Mouse (Mus musculus): Measurements from ENCODE around the gene Il12a. TPM values are rescaled to one million over a fixed set of nuclear protein-coding genes. Genes with fewer than 3 reads are reported as not detected.
A peak's percentile ranks its signal among the peaks of the same experiment; 100 is the strongest.

Gene Il12a
- polyA plus RNA-seq, 1 experiment: 10.1 TPM

DNA sequence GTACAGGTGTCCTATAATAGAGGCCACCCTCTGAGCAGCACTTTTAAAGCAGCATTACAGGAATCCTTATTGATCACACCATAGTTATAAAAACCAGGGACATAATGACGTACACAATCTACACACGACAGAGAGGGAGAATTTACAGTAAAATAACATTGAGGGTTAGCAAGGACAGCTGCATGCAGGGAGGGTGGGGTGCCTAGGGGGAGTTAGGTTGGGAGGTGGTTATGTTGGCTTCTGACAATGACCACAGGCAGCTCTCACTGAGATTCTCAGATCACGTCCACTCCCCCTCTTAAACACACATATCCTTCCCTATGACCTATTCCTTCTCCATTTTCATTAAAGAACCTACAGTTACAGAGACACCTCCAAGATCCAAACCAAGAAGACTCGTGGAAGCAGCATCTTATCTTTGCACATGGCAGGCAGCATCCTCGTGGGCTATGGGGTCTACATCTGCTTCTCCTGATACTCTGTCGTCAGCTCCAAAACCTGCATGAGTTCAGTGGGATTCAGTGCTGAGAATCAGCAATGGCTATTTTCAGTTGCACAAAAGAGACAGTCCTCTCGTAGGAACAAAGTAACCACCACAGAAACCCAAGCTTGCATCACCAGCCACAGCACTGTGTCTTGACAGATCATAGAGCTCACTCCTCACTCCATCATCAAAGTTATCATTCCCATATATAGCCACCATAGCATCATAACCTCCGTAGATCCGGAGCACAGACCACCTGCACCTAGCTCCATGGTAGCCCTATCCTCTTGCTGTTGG, 11.4 kb upstream of the Il12a start:
- TF ChIP-seq FLI1 (IDR thresholded peaks at IDR 0.05; ENCODE audit: low read length): no peak
- peak; percentile 50; the same call in 1 of the 3 replicates for TF ChIP-seq GATA1 (IDR thresholded peaks at IDR 0.05; ENCODE audit: borderline replicate concordance, low read length)
- Histone ChIP-seq H3K4me3 (replicated peaks) (peak overlapping the region; percentile 80), H3K4me1 (peaks cover 70% of the 10 kb centered on the region), H3K36me3 (replicated peaks; ENCODE audit: low read length) (peaks cover 6% of the 10 kb centered on the region), H3K9me3 (no peaks in the 10 kb centered on the region), H3K27me3 (replicated peaks) (no peaks in the 10 kb centered on the region)

DNA sequence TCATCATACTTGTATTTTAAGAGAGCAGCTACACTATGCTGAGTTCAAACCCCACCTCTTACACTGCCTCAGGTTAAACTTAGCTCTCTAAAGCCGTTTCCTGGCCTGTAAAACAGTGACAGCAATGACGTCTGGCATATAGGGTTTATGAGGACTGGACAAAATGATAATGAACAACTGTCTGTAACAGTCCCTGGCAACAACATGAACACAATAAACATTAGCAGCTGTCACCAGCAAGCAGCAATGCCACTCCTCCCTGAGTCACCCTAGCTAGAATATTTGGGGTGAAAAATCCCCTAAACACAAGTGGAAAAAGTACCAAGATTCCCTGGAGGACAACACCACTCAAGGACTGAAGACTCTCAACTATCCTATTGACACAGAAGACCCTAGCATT, 6.9 kb upstream of the Il12a start:
- Histone ChIP-seq H3K36me3 (replicated peaks; ENCODE audit: low read length) (peaks cover 6% of the 10 kb centered on the region), H3K9me3 (no peaks in the 10 kb centered on the region), H3K4me3 (replicated peaks) (no peak overlapping the region), H3K27me3 (replicated peaks) (no peaks in the 10 kb centered on the region), H3K4me1 (peaks cover 74% of the 10 kb centered on the region)
- TF ChIP-seq FLI1 (IDR thresholded peaks at IDR 0.05; ENCODE audit: low read length) (no peak), GATA1 (IDR thresholded peaks at IDR 0.05; ENCODE audit: borderline replicate concordance, low read length) (no peak)

DNA sequence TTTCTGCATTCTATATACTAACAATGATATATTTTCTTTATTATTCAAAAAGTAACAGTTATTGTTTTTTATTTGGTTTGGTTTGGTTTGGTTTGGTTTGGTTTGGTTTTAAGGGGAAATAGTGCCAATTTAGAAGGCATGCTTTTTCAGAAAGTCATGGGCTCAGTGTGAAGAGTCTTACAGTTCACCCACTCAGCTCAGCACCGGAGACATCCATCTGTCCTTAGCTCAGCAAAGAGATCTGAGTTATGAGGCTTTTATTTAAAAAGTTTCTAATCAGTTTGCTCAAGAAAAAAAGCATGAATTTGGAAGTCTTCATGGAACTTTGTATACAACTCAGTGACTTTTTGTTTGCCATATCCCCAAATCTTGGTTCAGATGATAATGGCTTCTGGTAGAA, 6.2 kb upstream of the Il12a start:
- Histone ChIP-seq H3K9me3 (no peaks in the 10 kb centered on the region), H3K4me3 (replicated peaks) (no peak overlapping the region), H3K27me3 (replicated peaks) (no peaks in the 10 kb centered on the region), H3K36me3 (replicated peaks; ENCODE audit: low read length) (peaks cover 6% of the 10 kb centered on the region), H3K4me1 (peaks cover 74% of the 10 kb centered on the region)
- TF ChIP-seq GATA1 (IDR thresholded peaks at IDR 0.05; ENCODE audit: borderline replicate concordance, low read length) (no peak), FLI1 (IDR thresholded peaks at IDR 0.05; ENCODE audit: low read length) (no peak)

DNA sequence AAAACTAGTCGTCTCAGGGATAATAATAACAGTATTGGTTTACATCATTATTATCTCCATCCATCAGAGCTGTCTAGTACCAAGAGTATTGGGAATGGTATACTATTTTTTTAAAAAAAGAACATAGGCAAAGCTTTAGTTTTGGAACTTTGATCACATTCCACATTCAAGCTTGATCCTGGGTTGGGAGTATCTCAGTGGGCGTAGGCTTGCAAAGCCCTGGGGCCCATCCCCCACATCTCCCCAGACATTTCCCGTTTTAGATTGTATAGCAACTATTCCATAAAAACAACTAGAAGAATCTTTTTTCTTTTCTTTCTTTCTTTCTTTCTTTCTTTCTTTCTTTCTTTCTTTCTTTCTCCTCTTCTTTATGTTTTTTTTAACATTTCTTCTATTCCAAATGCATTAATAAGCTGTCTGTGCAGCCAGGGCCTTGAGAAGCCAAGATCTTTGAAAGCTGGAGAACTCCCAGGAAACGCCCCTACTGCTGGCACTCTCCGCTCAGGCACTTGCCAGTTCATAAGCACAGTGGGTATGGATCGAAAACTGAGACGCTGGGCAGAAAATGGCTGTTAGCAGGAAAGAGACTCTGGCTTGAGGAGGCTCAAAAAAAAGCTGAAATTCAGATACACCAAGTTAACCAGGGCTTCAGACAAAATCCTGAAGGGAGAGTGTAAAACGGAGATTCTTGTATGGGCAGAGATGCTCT, 3.4 kb upstream of the Il12a start:
- no peaks in the 10 kb centered on the region for H3K27me3 ChIP-seq (replicated peaks)
- H3K4me1 ChIP-seq: peaks cover 94% of the 10 kb centered on the region
- H3K36me3 ChIP-seq (replicated peaks; ENCODE audit: low read length): peaks cover 15% of the 10 kb centered on the region
- TF ChIP-seq GATA1 (IDR thresholded peaks at IDR 0.05; ENCODE audit: borderline replicate concordance, low read length) (no peak), FLI1 (IDR thresholded peaks at IDR 0.05; ENCODE audit: low read length) (no peak)
- no peaks in the 10 kb centered on the region for H3K9me3 ChIP-seq
- no peak overlapping the region for H3K4me3 ChIP-seq (replicated peaks)

DNA sequence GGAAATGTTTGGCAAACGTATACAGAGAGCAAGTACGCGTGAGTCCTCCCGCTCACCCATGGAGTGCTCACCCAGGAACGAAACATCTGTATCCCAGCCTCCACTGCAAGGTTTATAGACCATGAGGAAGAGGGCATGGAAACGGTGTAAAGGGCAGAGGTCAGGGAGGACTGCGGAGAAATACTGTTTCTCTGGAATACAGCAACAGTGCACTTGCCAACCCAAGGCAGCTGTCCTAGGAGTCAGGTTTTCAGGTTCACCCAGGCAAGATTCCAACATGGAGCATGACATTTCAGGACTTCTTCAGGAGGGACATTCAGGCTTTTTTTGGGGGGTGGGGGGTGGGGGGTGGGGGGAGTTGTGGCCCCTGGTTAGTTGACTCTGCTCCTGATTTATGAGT, 1.1 kb upstream of the Il12a start:
- Histone ChIP-seq H3K4me1 (peaks cover 99% of the 10 kb centered on the region), H3K27me3 (replicated peaks) (no peaks in the 10 kb centered on the region), H3K36me3 (replicated peaks; ENCODE audit: low read length) (peaks cover 10% of the 10 kb centered on the region), H3K4me3 (replicated peaks) (peak overlapping the region; percentile 42), H3K9me3 (no peaks in the 10 kb centered on the region)
- TF ChIP-seq FLI1 (IDR thresholded peaks at IDR 0.05; ENCODE audit: low read length) (no peak), GATA1 (IDR thresholded peaks at IDR 0.05; ENCODE audit: borderline replicate concordance, low read length) (no peak)

DNA sequence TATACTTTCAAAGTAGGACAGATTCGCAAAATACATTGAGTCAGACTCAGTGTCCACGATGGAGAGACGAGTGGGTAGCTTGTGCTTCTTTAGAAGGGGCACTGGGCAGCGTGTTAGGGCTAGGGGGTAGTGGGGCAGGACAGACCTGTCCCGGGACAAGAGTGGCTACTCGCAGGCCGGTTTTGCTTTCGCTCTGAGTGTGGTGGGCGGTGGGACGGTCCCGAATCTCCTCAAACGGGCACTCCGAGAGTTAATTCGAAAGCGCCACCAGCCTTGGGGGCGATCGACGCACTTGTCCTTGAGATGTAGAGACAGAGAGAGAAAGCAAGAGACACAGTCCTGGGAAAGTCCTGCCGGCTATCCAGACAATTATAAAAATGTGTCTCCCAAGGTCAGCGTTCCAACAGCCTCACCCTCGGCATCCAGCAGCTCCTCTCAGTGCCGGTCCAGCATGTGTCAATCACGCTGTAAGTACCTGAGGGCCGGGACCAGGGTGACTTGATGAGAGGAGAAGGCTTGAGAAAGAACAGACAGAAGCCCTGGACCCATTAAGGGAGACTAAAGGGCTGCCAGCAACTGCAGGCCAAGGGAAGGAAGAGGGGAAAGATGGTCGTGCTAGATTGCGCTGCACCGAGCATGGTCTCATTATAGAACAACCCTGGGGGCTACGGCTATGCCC, 795 bp downstream of the Il12a start:
- Histone ChIP-seq H3K4me3 (replicated peaks) (peak overlapping the region; percentile 94), H3K4me1 (peaks cover 96% of the 10 kb centered on the region), H3K27me3 (replicated peaks) (no peaks in the 10 kb centered on the region), H3K36me3 (replicated peaks; ENCODE audit: low read length) (peaks cover 29% of the 10 kb centered on the region), H3K9me3 (no peaks in the 10 kb centered on the region)
- TF ChIP-seq GATA1 (IDR thresholded peaks at IDR 0.05; ENCODE audit: borderline replicate concordance, low read length) (no peak; the same call in 2 of the 3 replicates), FLI1 (IDR thresholded peaks at IDR 0.05; ENCODE audit: low read length) (no peak)

DNA sequence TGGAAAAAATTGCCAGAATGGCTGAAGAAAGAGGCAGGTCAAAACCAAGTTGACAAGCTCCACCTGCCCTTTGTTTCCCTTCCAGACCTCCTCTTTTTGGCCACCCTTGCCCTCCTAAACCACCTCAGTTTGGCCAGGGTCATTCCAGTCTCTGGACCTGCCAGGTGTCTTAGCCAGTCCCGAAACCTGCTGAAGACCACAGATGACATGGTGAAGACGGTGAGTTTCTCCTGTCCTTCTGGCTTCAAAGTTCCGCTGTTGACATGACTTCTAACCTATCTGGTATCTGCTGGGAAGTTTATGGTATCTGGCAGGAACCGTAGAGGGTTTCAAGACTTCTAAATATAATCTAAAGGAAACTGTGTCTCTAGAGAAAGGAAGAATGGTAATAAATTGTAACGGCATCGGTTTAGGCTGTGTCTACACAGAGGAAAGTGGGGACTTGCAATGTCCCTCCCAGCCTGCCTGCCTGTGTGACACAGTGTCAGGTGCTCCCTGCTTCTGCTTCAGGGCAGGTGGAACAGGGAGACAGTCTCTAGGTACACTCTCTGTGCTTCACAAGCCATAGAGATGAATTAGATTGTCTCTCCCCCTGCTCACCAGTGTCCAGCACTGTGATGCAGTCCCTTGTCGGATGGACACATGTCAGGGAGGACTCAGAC, 1.6 kb downstream of the Il12a start:
- no peaks in the 10 kb centered on the region for H3K27me3 ChIP-seq (replicated peaks)
- H3K4me3 ChIP-seq (replicated peaks): peak overlapping the region; percentile 94
- no peaks in the 10 kb centered on the region for H3K9me3 ChIP-seq
- peaks cover 96% of the 10 kb centered on the region for H3K4me1 ChIP-seq
- peaks cover 37% of the 10 kb centered on the region for H3K36me3 ChIP-seq (replicated peaks; ENCODE audit: low read length)
- TF ChIP-seq GATA1 (IDR thresholded peaks at IDR 0.05; ENCODE audit: borderline replicate concordance, low read length) (no peak), FLI1 (IDR thresholded peaks at IDR 0.05; ENCODE audit: low read length) (no peak)

DNA sequence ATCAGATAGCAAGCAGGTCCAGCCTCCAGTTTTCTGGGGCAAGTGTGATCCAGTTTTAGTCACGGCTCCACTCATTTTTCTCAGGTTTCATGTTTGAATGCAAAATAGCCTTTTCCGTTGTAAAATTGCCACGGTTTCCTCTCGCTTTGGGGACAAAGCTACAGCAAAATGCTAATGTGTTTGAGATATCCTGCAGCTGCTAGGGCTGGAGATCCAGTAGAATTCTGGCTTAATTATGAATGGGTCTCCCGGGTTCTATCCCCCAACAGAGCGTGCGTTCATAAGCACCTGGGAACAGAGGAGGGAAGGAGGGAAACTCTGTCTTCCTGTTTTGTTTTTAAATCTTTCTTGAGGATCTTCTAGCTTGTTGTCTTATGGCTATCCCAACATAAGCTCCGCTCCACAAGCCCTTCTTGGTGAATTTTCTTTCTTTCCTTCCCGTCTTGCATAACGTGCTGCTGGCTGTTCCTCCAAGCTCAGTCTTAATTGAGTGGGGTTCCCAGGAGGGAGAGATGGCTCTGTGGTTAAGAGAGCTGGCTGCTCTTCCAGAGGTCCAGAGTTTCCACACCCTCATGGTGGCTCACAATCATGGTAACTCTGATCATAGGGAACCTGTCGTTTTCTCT, 2.3 kb downstream of the Il12a start:
- H3K27me3 ChIP-seq (replicated peaks): no peaks in the 10 kb centered on the region
- peaks cover 96% of the 10 kb centered on the region for H3K4me1 ChIP-seq
- H3K36me3 ChIP-seq (replicated peaks; ENCODE audit: low read length): peaks cover 43% of the 10 kb centered on the region
- H3K9me3 ChIP-seq: no peaks in the 10 kb centered on the region
- H3K4me3 ChIP-seq (replicated peaks): peak overlapping the region; percentile 94
- TF ChIP-seq FLI1 (IDR thresholded peaks at IDR 0.05; ENCODE audit: low read length): no peak
- TF ChIP-seq GATA1 (IDR thresholded peaks at IDR 0.05; ENCODE audit: borderline replicate concordance, low read length): no peak

DNA sequence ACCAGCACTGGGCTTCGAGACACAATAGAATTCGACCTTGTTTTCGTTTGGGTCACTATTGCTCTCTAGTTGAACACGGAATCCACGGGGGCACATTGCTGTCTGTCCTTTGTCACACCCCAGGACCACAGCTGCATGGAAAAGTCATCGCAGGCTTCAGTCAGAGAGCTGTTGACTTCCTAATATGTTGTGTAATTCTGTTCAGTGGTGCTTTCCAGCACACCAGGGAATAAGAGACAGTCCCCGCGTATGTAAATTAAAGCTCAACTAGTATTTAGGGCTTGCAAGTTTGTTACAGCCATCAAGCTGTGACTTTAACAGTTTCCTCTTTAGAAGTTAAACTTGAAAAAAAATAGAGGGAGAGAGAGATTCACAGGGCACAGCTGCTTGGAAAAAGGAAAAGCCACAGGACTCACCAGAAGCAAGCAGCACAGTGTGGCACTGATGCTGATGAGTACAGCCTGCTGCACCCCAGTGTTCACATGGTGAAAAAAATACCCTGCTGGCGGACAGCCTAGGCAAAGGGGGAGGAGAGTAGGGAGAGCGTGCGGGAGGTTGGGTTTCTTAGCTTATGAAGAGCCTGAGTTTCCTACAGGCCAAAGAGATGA, 3.1 kb downstream of the Il12a start:
- Histone ChIP-seq H3K9me3 (no peaks in the 10 kb centered on the region), H3K36me3 (replicated peaks; ENCODE audit: low read length) (peaks cover 51% of the 10 kb centered on the region), H3K4me3 (replicated peaks) (peak overlapping the region; percentile 94), H3K27me3 (replicated peaks) (no peaks in the 10 kb centered on the region), H3K4me1 (peaks cover 94% of the 10 kb centered on the region)
- TF ChIP-seq FLI1 (IDR thresholded peaks at IDR 0.05; ENCODE audit: low read length) (no peak), GATA1 (IDR thresholded peaks at IDR 0.05; ENCODE audit: borderline replicate concordance, low read length) (no peak)
